Mouse (Mus musculus) embryonic facial prominence, embryonic 11.5 days (tissue): Measurements from ENCODE around the gene Smg1. TPM values are rescaled to one million over a fixed set of nuclear protein-coding genes. Genes with fewer than 3 reads are reported as not detected.
A peak's percentile ranks its signal among the peaks of the same experiment; 100 is the strongest.

Experiments
- ATAC-seq: fragments of 200-750 bp; cut with Nextera tagmentation; replicated peaks from 2 replicates; pipeline ENCODE4 v1.8.0; 2017; ENCODE audit warnings: low read depth; ENCODE audit not compliant: insufficient number of reproducible peaks, low FRiP score, low TSS enrichment
- DNase-seq: peaks from one replicate; pipeline ENCODE4 v3.0.0-alpha.2; 2015; ENCODE audit warnings: low spot score
- H3K27ac ChIP-seq: fragments of 300-500 bp; sonication (generic); replicated peaks from 2 replicates; pipeline ENCODE4 v1.5.1; 2014; ENCODE audit warnings: mild to moderate bottlenecking, low read depth, low read length, control low read depth
- H3K27me3 ChIP-seq: fragments of 300-500 bp; sonication (generic); 2 replicates; pipeline ENCODE4 v1.6.1; 2014; ENCODE audit warnings: mild to moderate bottlenecking, low read length, moderate library complexity, mixed read lengths; ENCODE audit not compliant: control insufficient read depth, insufficient read depth
- H3K36me3 ChIP-seq: fragments of 300-500 bp; sonication (generic); replicated peaks from 2 replicates; pipeline ENCODE4 v1.6.1; 2014; ENCODE audit warnings: low read depth, mild to moderate bottlenecking, low read length, moderate library complexity, mixed read lengths; ENCODE audit not compliant: control insufficient read depth, insufficient read depth
- H3K4me1 ChIP-seq: fragments of 300-500 bp; sonication (generic); 2 replicates; pipeline ENCODE4 v1.6.1; 2014; ENCODE audit warnings: low read length, mixed read lengths; ENCODE audit not compliant: control insufficient read depth, insufficient read depth
- H3K4me2 ChIP-seq: fragments of 300-500 bp; sonication (generic); 2 replicates; pipeline ENCODE4 v1.6.1; 2014; ENCODE audit warnings: low read depth, mild to moderate bottlenecking, control low read depth, low read length, moderate library complexity
- H3K4me3 ChIP-seq: fragments of 300-500 bp; sonication (generic); 2 replicates; pipeline ENCODE4 v1.5.1; 2014; ENCODE audit warnings: low read depth, low read length, control low read depth
- H3K9ac ChIP-seq: fragments of 300-500 bp; sonication (generic); replicated peaks from 2 replicates; pipeline ENCODE4 v1.6.1; 2014; ENCODE audit warnings: mild to moderate bottlenecking, control low read depth, low read length
- H3K9me3 ChIP-seq: fragments of 300-500 bp; sonication (generic); replicated peaks from 2 replicates; pipeline ENCODE4 v1.6.1; 2016; ENCODE audit warnings: mild to moderate bottlenecking, low read length, inconsistent platforms, mixed read lengths; ENCODE audit not compliant: control insufficient read depth
- WGBS: fragments of 180-500 bp; shearing (Covaris S2); extraction: QIAGEN DNeasy Blood & Tissue Kit; methylation state at CpG from one replicate; pipeline ENCODE4 v1.1.7; 2014; 5-methylcytosine and 5-hydroxymethylcytosine counted together
- polyA plus RNA-seq: library from polyadenylated mRNA; unstranded; fragments of >200 nt; fragmentation: Nextera tagmentation; extraction: Ambion mirVana; gene quantifications from 2 replicates; pipeline ENCODE4 v1.2.1, GENCODE M21; 2014

Gene Smg1
- polyA plus RNA-seq, 1 experiment from 2014 or later = 17.6 TPM

GRCm38 (mm10) chr7:118242911-118243412, 508 bp downstream of the Smg1 start:
- Histone ChIP-seq H3K4me3 (peak overlapping the region; percentile 92), H3K9me3 (no peaks in the 10 kb centered on the region), H3K27ac (peak overlapping the region; percentile 90), H3K4me2 (peak overlapping the region; percentile 45), H3K9ac (peak overlapping the region; percentile 96), H3K27me3 (no peaks in the 10 kb centered on the region), H3K4me1 (no peaks in the 10 kb centered on the region), H3K36me3 (no peaks in the 10 kb centered on the region)
- DNase-seq (peak; percentile 61), ATAC-seq (peak; percentile 74)
- WGBS = under 1% methylated on average over 50 of the region's 50 CpGs

GRCm38 (mm10) chr7:118242309-118242708, 1.2 kb downstream of the Smg1 start:
- ATAC-seq = no peak
- no peak for DNase-seq
- whole genome bisulfite sequencing = 26% methylated on average over 6 of the region's 6 CpGs
- H3K9ac ChIP-seq = peak overlapping the region; percentile 96
- no peak overlapping the region for H3K27ac ChIP-seq
- H3K4me1 ChIP-seq = no peaks in the 10 kb centered on the region
- no peaks in the 10 kb centered on the region for H3K36me3 ChIP-seq
- H3K27me3 ChIP-seq = no peaks in the 10 kb centered on the region
- peak overlapping the region; percentile 92 for H3K4me3 ChIP-seq
- peak overlapping the region; percentile 45 for H3K4me2 ChIP-seq
- H3K9me3 ChIP-seq = no peaks in the 10 kb centered on the region

GRCm38 (mm10) chr7:118240402-118240801, 3.1 kb downstream of the Smg1 start:
- no peak for ATAC-seq
- Histone ChIP-seq H3K27ac (no peak overlapping the region), H3K36me3 (no peaks in the 10 kb centered on the region), H3K4me2 (no peak overlapping the region), H3K27me3 (no peaks in the 10 kb centered on the region), H3K4me1 (no peaks in the 10 kb centered on the region), H3K4me3 (no peak overlapping the region), H3K9ac (no peak overlapping the region), H3K9me3 (no peaks in the 10 kb centered on the region)
- DNase-seq = no peak

GRCm38 (mm10) chr7:118239996-118240395, 3.5 kb downstream of the Smg1 start:
- Histone ChIP-seq H3K27me3 (no peaks in the 10 kb centered on the region), H3K9me3 (no peaks in the 10 kb centered on the region), H3K27ac (no peak overlapping the region), H3K36me3 (no peaks in the 10 kb centered on the region), H3K4me1 (no peaks in the 10 kb centered on the region), H3K4me3 (no peak overlapping the region), H3K9ac (no peak overlapping the region), H3K4me2 (no peak overlapping the region)
- DNase-seq (no peak), ATAC-seq (no peak)
- WGBS = 92% methylated on average over 5 of the region's 5 CpGs

GRCm38 (mm10) chr7:118236949-118237348, 6.5 kb downstream of the Smg1 start:
- no peaks in the 10 kb centered on the region for H3K9me3 ChIP-seq
- no peak overlapping the region for H3K27ac ChIP-seq
- no peaks in the 10 kb centered on the region for H3K4me1 ChIP-seq
- H3K9ac ChIP-seq = no peak overlapping the region
- DNase-seq (no peak), ATAC-seq (no peak)
- no peak overlapping the region for H3K4me3 ChIP-seq
- H3K4me2 ChIP-seq = no peak overlapping the region
- no peaks in the 10 kb centered on the region for H3K27me3 ChIP-seq
- no peaks in the 10 kb centered on the region for H3K36me3 ChIP-seq

DNA sequence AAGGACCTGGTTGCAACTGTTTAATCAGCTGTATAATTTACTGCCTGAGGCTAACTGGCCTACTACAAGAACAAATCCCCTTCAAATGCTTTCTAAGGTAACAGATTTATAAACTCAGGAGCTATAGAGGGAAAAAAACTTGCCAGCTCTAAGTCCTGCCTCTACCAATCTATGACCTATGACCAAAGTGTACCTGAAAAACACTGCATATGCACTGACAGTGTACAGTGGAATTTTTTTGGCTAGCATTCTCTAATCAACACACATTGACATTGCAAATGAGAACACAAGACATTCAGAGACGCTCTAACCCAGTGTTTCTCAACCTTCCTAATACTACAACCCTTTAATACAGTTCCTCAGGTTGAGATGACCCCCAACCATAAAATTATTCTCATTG, 9.2 kb downstream of the Smg1 start:
- H3K4me3 ChIP-seq = no peak overlapping the region
- H3K27me3 ChIP-seq = no peaks in the 10 kb centered on the region
- no peaks in the 10 kb centered on the region for H3K9me3 ChIP-seq
- ATAC-seq = no peak
- 100% methylated on average over 1 of the region's 1 CpGs for WGBS
- H3K36me3 ChIP-seq = no peaks in the 10 kb centered on the region
- no peak for DNase-seq
- no peaks in the 10 kb centered on the region for H3K4me1 ChIP-seq
- H3K27ac ChIP-seq = no peak overlapping the region
- H3K9ac ChIP-seq = no peak overlapping the region
- no peak overlapping the region for H3K4me2 ChIP-seq

GRCm38 (mm10) chr7:118232613-118233012, 10.9 kb downstream of the Smg1 start:
- Histone ChIP-seq H3K27ac (no peak overlapping the region), H3K27me3 (no peaks in the 10 kb centered on the region), H3K4me2 (no peak overlapping the region), H3K4me1 (no peaks in the 10 kb centered on the region), H3K4me3 (no peak overlapping the region), H3K36me3 (no peaks in the 10 kb centered on the region), H3K9me3 (no peaks in the 10 kb centered on the region), H3K9ac (no peak overlapping the region)
- DNase-seq (no peak), ATAC-seq (no peak)

GRCm38 (mm10) chr7:118219777-118220176, 23.7 kb downstream of the Smg1 start:
- Histone ChIP-seq H3K4me1 (no peaks in the 10 kb centered on the region), H3K9ac (no peak overlapping the region), H3K4me2 (no peak overlapping the region), H3K36me3 (no peaks in the 10 kb centered on the region), H3K27me3 (no peaks in the 10 kb centered on the region), H3K4me3 (no peak overlapping the region), H3K9me3 (no peaks in the 10 kb centered on the region), H3K27ac (no peak overlapping the region)
- DNase-seq (no peak), ATAC-seq (no peak)
- WGBS = 92% methylated on average over 2 of the region's 2 CpGs
